Mouse (Mus musculus) MEL (cell line): Measurements from ENCODE around the gene Gm20388. TPM values are rescaled to one million over a fixed set of nuclear protein-coding genes. Genes with fewer than 3 reads are reported as not detected.

Experiments used
- DNase-seq: peaks from one replicate; pipeline ENCODE4 v3.0.0; 2011; ENCODE audit warnings: low read depth, low spot score
- H3K27ac ChIP-seq: 2 replicates; pipeline ENCODE4 v1.5.1; 2012; ENCODE audit warnings: low read depth, mild to moderate bottlenecking, control low read depth, low read length, moderate library complexity; ENCODE audit not compliant: control insufficient read depth
- H3K27me3 ChIP-seq, 2 experiments: fragments of 150-350 bp in 1 of 2; sonication (generic) in 1 of 2; 2 replicates each; pipeline ENCODE4 v1.6.1; 2012; ENCODE audit warnings: low read length in 2 of 2, mild to moderate bottlenecking in 2 of 2, improper control_type of control experiment in 1 of 2, moderate library complexity in 1 of 2; ENCODE audit not compliant: insufficient read depth in 2 of 2, control insufficient read depth in 1 of 2
- H3K36me3 ChIP-seq, 2 experiments: 2 replicates each; pipeline ENCODE4 v1.6.1; 2012 to 2014; ENCODE audit warnings: low read length in 2 of 2, improper control_type of control experiment in 1 of 2, inconsistent platforms in 1 of 2, mild to moderate bottlenecking in 1 of 2; ENCODE audit not compliant: insufficient read depth in 2 of 2, control insufficient read depth in 1 of 2
- H3K4me1 ChIP-seq, 2 experiments: fragments of 150-350 bp in 1 of 2; sonication (generic) in 1 of 2; 2 replicates each; pipeline ENCODE4 v1.6.1; 2012; ENCODE audit warnings: low read length in 2 of 2, improper control_type of control experiment in 1 of 2, mild to moderate bottlenecking in 1 of 2; ENCODE audit not compliant: insufficient read depth in 2 of 2, control insufficient read depth in 1 of 2
- H3K4me3 ChIP-seq, 2 experiments: fragments of 150-350 bp in 1 of 2; sonication (generic) in 1 of 2; 2 replicates each; pipeline ENCODE4 v1.5.1; 2012; ENCODE audit warnings: low read depth in 2 of 2, low read length in 2 of 2, mild to moderate bottlenecking in 2 of 2, moderate library complexity in 2 of 2, control low read depth in 1 of 2, improper control_type of control experiment in 1 of 2; ENCODE audit not compliant: control insufficient read depth in 1 of 2, insufficient read depth in 1 of 2
- H3K79me2 ChIP-seq: 2 replicates; pipeline ENCODE4 v1.6.1; 2012; ENCODE audit warnings: mild to moderate bottlenecking, low read length, moderate library complexity; ENCODE audit not compliant: control insufficient read depth, poor library complexity, insufficient read depth
- H3K9ac ChIP-seq: 2 replicates; pipeline ENCODE4 v1.6.1; 2012; ENCODE audit warnings: low read depth, mild to moderate bottlenecking, control low read depth, low read length, moderate library complexity; ENCODE audit not compliant: control insufficient read depth, poor library complexity, severe bottlenecking
- H3K9me3 ChIP-seq: fragments of 150-350 bp; sonication (generic); replicated peaks from 2 replicates; pipeline ENCODE4 v1.6.1; 2012; ENCODE audit warnings: mild to moderate bottlenecking, low read length, improper control_type of control experiment, moderate library complexity; ENCODE audit not compliant: insufficient read depth
- BHLHE40 ChIP-seq: IDR thresholded peaks from 2 replicates; pipeline ENCODE4 v1.6.1; 2012; ENCODE audit warnings: low read depth, mild to moderate bottlenecking, inconsistent platforms, low read length, improper control_type of control experiment, borderline replicate concordance
- CHD1 ChIP-seq: IDR thresholded peaks from 2 replicates; pipeline ENCODE4 v1.6.1; 2012; ENCODE audit warnings: low read depth, mild to moderate bottlenecking, inconsistent platforms, low read length, improper control_type of control experiment
- CHD2 ChIP-seq: IDR thresholded peaks from 2 replicates; pipeline ENCODE4 v1.6.1; 2011; ENCODE audit warnings: low read length, improper control_type of control experiment
- E2F4 ChIP-seq: IDR thresholded peaks from 2 replicates; pipeline ENCODE4 v1.6.1; 2011; ENCODE audit warnings: low read depth, low read length, improper control_type of control experiment, borderline replicate concordance
- ELF1 ChIP-seq: IDR thresholded peaks from 2 replicates; pipeline ENCODE4 v1.6.1; 2014; ENCODE audit warnings: low read depth, mild to moderate bottlenecking, inconsistent platforms, low read length, improper control_type of control experiment, moderate library complexity
- EP300 ChIP-seq, 2 experiments: IDR thresholded peaks; 2 replicates each; pipeline ENCODE4 v1.6.1; 2011; ENCODE audit warnings: improper control_type of control experiment in 2 of 2, low read length in 2 of 2, low read depth in 1 of 2, mild to moderate bottlenecking in 1 of 2
- ETS1 ChIP-seq: IDR thresholded peaks from 2 replicates; pipeline ENCODE4 v1.6.1; 2012; ENCODE audit warnings: low read depth, mild to moderate bottlenecking, inconsistent platforms, low read length, improper control_type of control experiment, moderate library complexity
- GABPA ChIP-seq: IDR thresholded peaks from 2 replicates; pipeline ENCODE4 v1.6.1; 2012; ENCODE audit warnings: low read depth, mild to moderate bottlenecking, inconsistent platforms, low read length, improper control_type of control experiment, moderate library complexity
- GATA1 ChIP-seq: IDR thresholded peaks from 2 replicates; pipeline ENCODE4 v1.6.1; 2011; ENCODE audit warnings: low read depth, low read length, improper control_type of control experiment
- HCFC1 ChIP-seq: IDR thresholded peaks from 2 replicates; pipeline ENCODE4 v1.6.1; 2012; ENCODE audit warnings: low read depth, mild to moderate bottlenecking, inconsistent platforms, low read length, improper control_type of control experiment, moderate library complexity
- MAZ ChIP-seq: IDR thresholded peaks from 2 replicates; pipeline ENCODE4 v1.6.1; 2012; ENCODE audit warnings: low read depth, mild to moderate bottlenecking, inconsistent platforms, low read length, improper control_type of control experiment
- MYB ChIP-seq: IDR thresholded peaks from 2 replicates; pipeline ENCODE4 v1.6.1; 2011; ENCODE audit warnings: mild to moderate bottlenecking, low read depth, low read length, improper control_type of control experiment
- NRF1 ChIP-seq: IDR thresholded peaks from 2 replicates; pipeline ENCODE4 v1.6.1; 2014; ENCODE audit warnings: low read depth, mild to moderate bottlenecking, inconsistent platforms, low read length, improper control_type of control experiment, moderate library complexity; ENCODE audit not compliant: poor library complexity, insufficient read depth, severe bottlenecking
- RAD21 ChIP-seq: IDR thresholded peaks from 2 replicates; pipeline ENCODE4 v1.6.1; 2011; ENCODE audit warnings: mild to moderate bottlenecking, low read depth, low read length, improper control_type of control experiment
- RCOR1 ChIP-seq: IDR thresholded peaks from 2 replicates; pipeline ENCODE4 v1.6.1; 2012; ENCODE audit warnings: low read depth, mild to moderate bottlenecking, inconsistent platforms, low read length, improper control_type of control experiment
- SIN3A ChIP-seq: IDR thresholded peaks from 2 replicates; pipeline ENCODE4 v1.6.1; 2012; ENCODE audit warnings: low read length, improper control_type of control experiment, inconsistent platforms
- SMC3 ChIP-seq: IDR thresholded peaks from 2 replicates; pipeline ENCODE4 v1.6.1; 2011; ENCODE audit warnings: low read depth, low read length, improper control_type of control experiment
- TAL1 ChIP-seq: IDR thresholded peaks from 2 replicates; pipeline ENCODE4 v1.6.1; 2012; ENCODE audit warnings: mild to moderate bottlenecking, inconsistent platforms, low read length, moderate library complexity, mixed read lengths
- TBP ChIP-seq: IDR thresholded peaks from 2 replicates; pipeline ENCODE4 v1.8.0; 2011; ENCODE audit warnings: low read depth, low read length, improper control_type of control experiment
- USF1 ChIP-seq: IDR thresholded peaks from 2 replicates; pipeline ENCODE4 v1.6.1; 2014; ENCODE audit warnings: low read depth, mild to moderate bottlenecking, inconsistent platforms, low read length, improper control_type of control experiment, moderate library complexity
- ZC3H11A ChIP-seq: IDR thresholded peaks from 2 replicates; pipeline ENCODE4 v1.6.1; 2012; ENCODE audit warnings: low read depth, mild to moderate bottlenecking, inconsistent platforms, low read length, improper control_type of control experiment
- ZMIZ1 ChIP-seq: IDR thresholded peaks from 2 replicates; pipeline ENCODE4 v1.6.1; 2012; ENCODE audit warnings: low read depth, mild to moderate bottlenecking, inconsistent platforms, low read length, improper control_type of control experiment, moderate library complexity
- ZNF384 ChIP-seq: IDR thresholded peaks from 2 replicates; pipeline ENCODE4 v1.6.1; 2012; ENCODE audit warnings: low read depth, mild to moderate bottlenecking, inconsistent platforms, low read length, improper control_type of control experiment
- polyA plus RNA-seq, 2 experiments: library from polyadenylated mRNA; stranded (reverse) in 1 of 2; unstranded in 1 of 2; fragments of >175 nt in 1 of 2; fragments of >200 nt in 1 of 2; gene quantifications; 2 replicates each; pipeline versions ENCODE4 v1.2.1 to v1.2.4; 2012; ENCODE audit warnings: low replicate concordance in 2 of 2, low read depth in 1 of 2; ENCODE audit not compliant: insufficient read length in 2 of 2, insufficient read depth in 1 of 2, missing spikeins in 1 of 2
- total RNA-seq: library from RNA; depleted of rRNA; stranded (reverse); fragments of 300-350 nt; gene quantifications from 2 replicates; pipeline ENCODE4 v1.2.3, GENCODE M21; 2012

Gene Gm20388
- total and polyA plus RNA-seq, 3 experiments = 11.1 to 17.8 TPM; not detected in 1

GRCm38 (mm10) chr8:122431694-122432442, 2521.2 kb downstream of the Gm20388 start:
- H3K27me3 ChIP-seq = no peaks in the 10 kb centered on the region
- peak overlapping the region; percentile 91 for H3K9ac ChIP-seq
- H3K36me3 ChIP-seq = peaks cover 0 to 27% of the 10 kb centered on the region in 2 experiments; a peak in 2 of 4 replicates
- H3K9me3 ChIP-seq = no peaks in the 10 kb centered on the region
- H3K4me3 ChIP-seq = peak overlapping the region; percentile 63 to 86
- TF ChIP-seq BHLHE40 = peak; percentile 20; the same call in 1 of the 2 replicates
- TF ChIP-seq GABPA = no peak
- no peak for TF ChIP-seq SIN3A
- peak; percentile 2; the same call in 1 of the 2 replicates for TF ChIP-seq USF1
- TF ChIP-seq GATA1 = no peak
- 0 out of 2 replicates have a peak, but pooled peaks have one; percentile 29 for TF ChIP-seq E2F4
- TF ChIP-seq TAL1 = no peak
- TF ChIP-seq HCFC1 = 0 out of 2 replicates have a peak, but pooled peaks have one; percentile 31
- TF ChIP-seq MAZ = no peak
- TF ChIP-seq RCOR1 = no peak
- no peak for TF ChIP-seq ELF1
- TF ChIP-seq ETS1 = 0 out of 2 replicates have a peak, but pooled peaks have one; percentile 10
- TF ChIP-seq SMC3 = no peak
- no peak for TF ChIP-seq CHD2
- peak in 1 of 2 experiments; percentile 15; a peak in 1 of 4 replicates for TF ChIP-seq EP300 (IDR thresholded peaks at IDR 0.05; ENCODE audit: low read depth in 1 of 2, low read length in 2 of 2)
- peak; percentile 58; the same call in 1 of the 2 replicates for TF ChIP-seq CHD1
- 0 out of 2 replicates have a peak, but pooled peaks have one; percentile 11 for TF ChIP-seq TBP
- no peak for TF ChIP-seq MYB
- TF ChIP-seq ZNF384 = no peak
- TF ChIP-seq ZC3H11A = no peak
- no peak for TF ChIP-seq ZMIZ1
- TF ChIP-seq NRF1 = no peak
- TF ChIP-seq RAD21 = no peak
- DNase-seq = peak; percentile 52
- H3K79me2 ChIP-seq = peaks cover 26% of the 10 kb centered on the region
- H3K27ac ChIP-seq = peak overlapping the region; percentile 73
- peaks cover 10 to 34% of the 10 kb centered on the region in 2 experiments for H3K4me1 ChIP-seq
